Mouse (Mus musculus) cerebellum, adult 18-20 months (tissue): ENCODE measurements at regions not wholly inside any gene's neighbourhood (a gene's known extent, or its start where the extent isn't known, plus 50 kb on each side); places are given as distances from the start of the nearest gene placed in this dataset.
A peak's percentile ranks its signal among the peaks of the same experiment; 100 is the strongest.
"Not testable (repeated sequence)": the region's sequence is repeated elsewhere in the genome, so short reads cannot be mapped to it uniquely, and the experiment has no call there.

Experiments used
- DNase-seq, 2 experiments: peaks; one replicate each; pipeline ENCODE4 v3.0.0; 2021

DNA sequence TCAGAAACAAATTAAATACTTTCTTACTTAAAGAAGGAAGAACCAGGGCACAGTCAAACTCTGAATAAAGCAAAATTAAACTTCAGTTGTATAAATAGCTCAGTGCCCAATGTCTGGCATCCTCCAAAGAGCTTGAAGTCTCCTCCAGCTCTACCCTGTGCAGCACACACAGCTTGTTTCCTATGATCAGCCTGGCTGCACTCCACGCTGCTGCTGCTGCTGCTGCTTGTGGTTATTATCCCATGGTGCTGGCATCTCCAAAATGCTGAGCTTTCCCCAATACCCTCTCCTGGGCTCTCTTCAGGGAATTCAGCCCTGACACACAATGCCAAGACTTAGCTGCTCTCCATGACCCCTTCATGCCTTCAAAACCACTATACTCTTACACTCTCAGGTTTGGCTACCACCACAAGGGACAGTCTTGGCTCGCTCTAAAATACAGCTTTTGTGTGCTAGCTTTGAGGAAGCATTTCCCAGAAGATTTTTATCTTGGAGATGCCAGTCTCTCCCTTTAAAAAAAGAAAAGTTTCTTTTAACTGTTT lies 121.0 kb downstream of the Rab10 start:
- DNase-seq, result not testable (repeated sequence)

DNA sequence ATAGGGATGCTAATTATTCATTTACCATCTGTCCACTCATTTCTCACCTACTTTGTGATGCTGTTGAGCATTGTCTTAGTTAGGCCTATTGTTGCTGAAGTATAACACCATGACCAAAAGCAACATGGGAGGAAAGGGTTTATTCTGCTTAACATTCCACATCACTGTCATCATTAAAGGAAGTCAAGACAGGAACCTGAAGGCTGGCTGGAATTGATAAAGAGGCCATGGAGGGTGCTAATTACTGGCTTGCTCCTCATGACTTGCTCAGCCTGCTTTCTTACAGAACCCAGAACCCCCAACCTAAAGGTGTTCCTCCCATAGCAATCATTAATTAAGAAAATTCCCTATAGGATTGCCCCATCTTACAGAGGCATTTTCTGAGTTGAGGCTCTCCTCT lies 121.6 kb downstream of the Rab10 start:
- no peak for DNase-seq

DNA sequence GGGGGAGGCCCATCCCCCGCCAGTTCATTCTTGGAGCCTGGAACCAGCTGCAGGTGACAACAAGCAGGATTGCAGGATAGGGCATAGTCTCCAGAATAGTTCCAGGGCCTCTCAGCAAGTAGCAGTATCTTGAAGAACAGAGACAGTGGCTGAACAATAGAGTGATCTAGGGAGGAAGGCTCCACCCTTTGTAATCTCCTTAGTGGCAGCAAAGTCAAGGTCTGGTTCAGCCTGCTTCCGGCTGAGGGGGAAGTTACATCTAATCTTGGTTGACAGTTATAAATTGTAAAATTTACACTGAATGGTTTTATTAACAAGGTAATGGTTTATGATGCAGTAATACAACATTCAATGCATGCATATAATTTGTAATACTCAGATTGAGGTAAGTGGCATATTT lies 136.4 kb downstream of the Rab10 start:
- DNase-seq, result no peak

DNA sequence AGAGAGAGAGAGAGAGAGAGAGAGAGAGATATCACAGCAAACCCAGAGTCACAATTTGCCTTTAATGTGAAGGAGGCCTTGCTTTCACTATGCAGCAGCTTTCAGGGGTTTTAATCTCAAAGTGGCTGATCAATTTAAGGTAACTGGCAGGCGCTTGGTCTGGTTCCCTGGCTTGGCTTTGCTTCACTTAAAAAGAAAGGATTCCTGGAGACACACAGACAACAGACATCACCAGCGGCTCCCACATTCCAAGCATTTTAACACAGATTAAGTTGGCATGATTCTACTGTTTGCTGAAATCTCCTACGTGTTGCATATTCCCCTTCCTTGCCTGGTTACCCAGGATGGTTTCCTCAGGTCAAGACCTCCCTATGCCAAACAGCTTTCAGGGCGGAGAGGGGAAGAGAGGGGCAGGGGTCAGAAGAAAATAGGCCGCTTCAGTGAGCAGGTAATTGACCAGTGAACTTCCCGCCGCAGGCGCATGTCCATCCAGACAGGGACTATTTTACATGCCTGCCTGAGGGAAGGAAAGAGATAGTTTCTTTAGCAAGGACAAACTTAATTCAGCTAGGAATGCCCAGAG lies 140.0 kb downstream of the Rab10 start:
- not testable (repeated sequence) for DNase-seq

- DNase-seq, result peak in 1 of 2 experiments; percentile 3
Observed at GRCm38 (mm10) chr12:3161666-3162065, 148.1 kb downstream of the Rab10 start.

DNA sequence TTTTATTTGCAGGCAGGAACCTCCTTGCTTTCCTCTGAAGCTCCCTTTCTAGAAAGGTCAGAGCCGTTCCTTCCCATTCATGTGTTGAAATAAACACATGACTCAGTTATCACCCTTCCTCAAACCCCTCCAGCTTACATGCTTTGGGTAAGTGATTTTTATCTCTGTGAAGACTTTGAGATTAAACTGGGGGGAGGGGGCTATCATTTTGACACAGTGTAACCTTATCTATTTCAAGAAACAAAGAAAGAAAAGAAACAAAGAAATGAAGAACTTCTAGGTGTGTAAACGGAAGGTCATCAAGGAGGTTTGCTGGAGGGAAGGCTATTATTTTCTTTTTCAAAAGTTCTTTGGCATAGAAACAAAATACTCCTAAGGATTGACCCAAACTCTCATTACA lies 151.0 kb downstream of the Rab10 start:
- not testable (repeated sequence) for DNase-seq

- DNase-seq, result not testable (repeated sequence)
Observed at GRCm38 (mm10) chr12:3153705-3154104, 156.1 kb downstream of the Rab10 start.

- DNase-seq, result not testable (repeated sequence)
Observed at GRCm38 (mm10) chr12:3132553-3132952, 177.2 kb downstream of the Rab10 start.

DNA sequence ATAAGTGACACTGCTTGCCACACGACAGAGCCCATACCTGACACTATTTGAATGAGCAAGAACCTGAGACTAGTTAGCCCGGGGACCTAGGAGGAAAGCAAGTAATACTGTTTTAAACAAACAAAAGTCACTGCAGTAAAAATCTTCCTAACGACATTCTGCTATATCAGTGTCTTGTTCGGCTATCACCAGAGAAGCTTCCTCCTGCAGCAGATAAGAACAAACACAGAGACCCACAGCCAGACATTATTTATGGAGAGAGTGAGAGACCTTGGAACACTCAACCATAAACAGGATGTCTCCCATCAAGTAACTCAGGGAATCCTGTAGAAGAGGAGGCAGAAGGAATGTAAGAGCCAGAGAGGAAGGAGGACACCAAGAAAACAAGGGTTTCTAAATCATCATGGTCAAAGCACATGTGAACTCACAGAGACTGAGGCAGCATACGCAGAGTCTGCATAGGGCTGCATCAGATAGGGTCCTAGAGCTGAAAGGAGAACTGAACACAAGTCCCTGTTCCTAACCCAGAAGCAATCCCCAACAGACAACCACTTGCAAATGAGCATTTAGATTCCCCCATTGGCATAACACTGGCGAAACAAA lies 178.5 kb downstream of the Rab10 start:
- not testable (repeated sequence) for DNase-seq

DNA sequence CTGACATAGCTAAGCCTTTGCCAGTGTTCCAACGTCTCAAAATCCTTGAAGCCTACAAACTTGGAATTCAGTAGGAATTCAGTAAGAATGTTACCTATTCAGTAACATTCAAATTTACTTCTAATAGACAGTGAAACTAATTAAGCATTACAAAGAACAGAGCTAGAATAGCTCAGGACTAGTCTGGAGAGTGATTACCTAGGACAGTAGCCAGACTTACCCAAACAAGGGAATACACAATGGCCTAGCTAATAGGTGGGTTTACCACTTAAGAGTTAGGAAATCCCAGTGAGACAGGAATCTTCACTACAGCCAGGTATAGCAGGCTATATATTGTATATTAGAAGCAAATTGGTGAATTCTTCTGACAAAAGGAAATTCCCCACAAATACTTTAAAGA lies 182.4 kb downstream of the Rab10 start:
- DNase-seq, result not testable (repeated sequence)

- no peak for DNase-seq
Observed at GRCm38 (mm10) chr12:3124036-3124435, 185.7 kb downstream of the Rab10 start.

GRCm38 (mm10) chr12:3110589-3110988 lies 199.2 kb downstream of the Rab10 start:
- DNase-seq, result not testable (repeated sequence)

DNA sequence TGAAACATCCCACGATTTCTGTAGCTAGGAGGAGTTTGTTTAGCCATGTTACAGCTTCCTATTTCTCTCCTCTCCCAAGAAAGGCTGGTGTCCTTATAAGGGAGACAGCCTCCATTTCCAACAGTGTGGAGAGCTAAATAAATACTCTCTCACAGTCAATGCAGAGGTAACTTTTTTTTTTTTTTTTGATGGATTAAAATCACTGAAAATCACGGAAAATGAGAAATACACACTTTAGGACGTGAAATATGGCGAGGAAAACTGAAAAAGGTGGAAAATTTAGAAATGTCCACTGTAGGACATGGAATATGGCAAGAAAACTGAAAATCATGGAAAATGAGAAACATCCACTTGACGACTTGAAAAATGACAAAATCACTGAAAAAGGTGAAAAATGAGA lies 200.1 kb downstream of the Rab10 start:
- DNase-seq, result peak in 1 of 2 experiments; percentile 30

DNA sequence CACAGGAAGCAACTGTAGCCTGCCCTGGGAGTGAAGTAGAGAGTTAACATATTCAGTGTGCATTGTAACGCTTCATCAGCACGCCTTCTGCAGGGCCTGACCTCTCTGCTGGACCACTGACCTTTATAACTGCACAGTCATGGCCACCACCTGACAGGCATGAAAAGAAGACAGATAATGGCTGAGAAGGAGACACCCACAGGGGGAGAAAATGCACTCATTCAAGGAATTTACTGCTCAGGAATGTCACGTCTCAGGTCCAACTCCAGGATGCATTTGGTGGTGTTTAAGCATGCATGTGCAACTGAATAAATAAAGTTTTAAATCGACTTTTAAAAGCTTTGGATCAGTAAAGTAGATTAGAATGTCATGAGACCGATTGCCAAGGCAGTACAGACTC lies 207.8 kb downstream of the Rab10 start:
- DNase-seq, result not testable (repeated sequence)

DNA sequence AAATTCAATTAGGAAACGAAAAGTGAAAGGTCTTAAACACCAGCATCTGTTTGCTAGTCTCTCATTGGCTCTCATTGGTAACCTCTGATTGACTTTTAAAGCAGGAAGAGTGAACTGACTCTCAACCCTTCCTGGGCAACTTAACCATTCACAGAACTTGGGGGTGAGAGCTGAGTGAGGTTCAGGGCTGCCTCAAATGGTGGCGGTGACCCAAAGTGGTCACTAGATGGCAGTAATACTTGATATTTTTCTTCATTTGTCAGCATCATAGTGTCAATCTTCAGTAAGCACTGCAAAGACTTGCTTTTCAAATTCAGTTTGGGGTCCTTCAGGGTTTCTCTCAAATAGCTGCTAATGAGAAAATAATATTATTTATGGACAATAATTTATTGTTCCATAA lies 211.6 kb downstream of the Rab10 start:
- peak; percentile 31 to 47 for DNase-seq

DNA sequence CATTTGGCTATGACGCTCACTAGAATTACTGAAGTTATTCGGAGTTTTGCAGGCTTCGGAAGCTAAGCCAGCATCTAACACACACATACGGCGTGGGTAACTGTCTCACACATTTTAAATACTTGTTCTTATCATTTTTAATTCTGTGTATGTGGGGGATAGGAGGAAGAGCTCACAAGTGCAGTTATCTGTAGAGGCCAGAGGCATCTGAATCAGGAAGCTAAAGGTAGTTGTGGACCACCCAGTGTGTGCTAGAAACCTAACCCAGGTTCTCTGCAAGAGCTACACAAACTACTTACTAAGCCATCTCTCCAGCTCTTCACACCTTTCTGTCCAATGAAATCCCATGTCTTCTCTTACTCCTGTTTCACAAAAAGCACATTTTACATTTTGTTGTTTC lies 215.3 kb downstream of the Rab10 start:
- no peak for DNase-seq

- not testable (repeated sequence) for DNase-seq
Observed at GRCm38 (mm10) chr12:3092974-3093373, 216.8 kb downstream of the Rab10 start.

GRCm38 (mm10) chr12:3049546-3049945 lies 260.2 kb downstream of the Rab10 start:
- not testable (repeated sequence) for DNase-seq

GRCm38 (mm10) chr12:3018446-3018845 lies 291.3 kb downstream of the Rab10 start:
- not testable (repeated sequence) for DNase-seq

GRCm38 (mm10) chr12:3016777-3017176 lies 293.0 kb downstream of the Rab10 start:
- not testable (repeated sequence) for DNase-seq
